Mouse (Mus musculus) MEL (cell line): ENCODE measurements around the gene Fam131c. TPM values are rescaled to one million over a fixed set of nuclear protein-coding genes. Genes with fewer than 3 reads are reported as not detected.

Experiments
- DNase-seq: peaks from one replicate; pipeline ENCODE4 v3.0.0; 2011; ENCODE audit warnings: low read depth, low spot score
- H3K27ac ChIP-seq: 2 replicates; pipeline ENCODE4 v1.5.1; 2012; ENCODE audit warnings: low read depth, mild to moderate bottlenecking, control low read depth, low read length, moderate library complexity; ENCODE audit not compliant: control insufficient read depth
- H3K27me3 ChIP-seq, 2 experiments: fragments of 150-350 bp in 1 of 2; sonication (generic) in 1 of 2; 2 replicates each; pipeline ENCODE4 v1.6.1; 2012; ENCODE audit warnings: low read length in 2 of 2, mild to moderate bottlenecking in 2 of 2, improper control_type of control experiment in 1 of 2, moderate library complexity in 1 of 2; ENCODE audit not compliant: insufficient read depth in 2 of 2, control insufficient read depth in 1 of 2
- H3K36me3 ChIP-seq, 2 experiments: 2 replicates each; pipeline ENCODE4 v1.6.1; 2012 to 2014; ENCODE audit warnings: low read length in 2 of 2, improper control_type of control experiment in 1 of 2, inconsistent platforms in 1 of 2, mild to moderate bottlenecking in 1 of 2; ENCODE audit not compliant: insufficient read depth in 2 of 2, control insufficient read depth in 1 of 2
- H3K4me1 ChIP-seq, 2 experiments: fragments of 150-350 bp in 1 of 2; sonication (generic) in 1 of 2; 2 replicates each; pipeline ENCODE4 v1.6.1; 2012; ENCODE audit warnings: low read length in 2 of 2, improper control_type of control experiment in 1 of 2, mild to moderate bottlenecking in 1 of 2; ENCODE audit not compliant: insufficient read depth in 2 of 2, control insufficient read depth in 1 of 2
- H3K4me3 ChIP-seq, 2 experiments: fragments of 150-350 bp in 1 of 2; sonication (generic) in 1 of 2; 2 replicates each; pipeline ENCODE4 v1.5.1; 2012; ENCODE audit warnings: low read depth in 2 of 2, low read length in 2 of 2, mild to moderate bottlenecking in 2 of 2, moderate library complexity in 2 of 2, control low read depth in 1 of 2, improper control_type of control experiment in 1 of 2; ENCODE audit not compliant: control insufficient read depth in 1 of 2, insufficient read depth in 1 of 2
- H3K79me2 ChIP-seq: 2 replicates; pipeline ENCODE4 v1.6.1; 2012; ENCODE audit warnings: mild to moderate bottlenecking, low read length, moderate library complexity; ENCODE audit not compliant: control insufficient read depth, poor library complexity, insufficient read depth
- H3K9ac ChIP-seq: 2 replicates; pipeline ENCODE4 v1.6.1; 2012; ENCODE audit warnings: low read depth, mild to moderate bottlenecking, control low read depth, low read length, moderate library complexity; ENCODE audit not compliant: control insufficient read depth, poor library complexity, severe bottlenecking
- H3K9me3 ChIP-seq: fragments of 150-350 bp; sonication (generic); replicated peaks from 2 replicates; pipeline ENCODE4 v1.6.1; 2012; ENCODE audit warnings: mild to moderate bottlenecking, low read length, improper control_type of control experiment, moderate library complexity; ENCODE audit not compliant: insufficient read depth
- CTCF ChIP-seq, 3 experiments: IDR thresholded peaks in 2 of 3; conservative IDR thresholded peaks in 1 of 3; 2 replicates each; pipeline ENCODE4 v1.5.1; 2011 to 2012; ENCODE audit warnings: low read length in 3 of 3, low read depth in 2 of 3, mild to moderate bottlenecking in 2 of 3, improper control_type of control experiment in 1 of 3, inconsistent platforms in 1 of 3, mixed read lengths in 1 of 3, moderate library complexity in 1 of 3; ENCODE audit not compliant: control insufficient read depth in 1 of 3, insufficient read depth in 1 of 3, poor library complexity in 1 of 3, severe bottlenecking in 1 of 3
- EP300 ChIP-seq, 2 experiments: IDR thresholded peaks; 2 replicates each; pipeline ENCODE4 v1.6.1; 2011; ENCODE audit warnings: improper control_type of control experiment in 2 of 2, low read length in 2 of 2, low read depth in 1 of 2, mild to moderate bottlenecking in 1 of 2
- ETS1 ChIP-seq: IDR thresholded peaks from 2 replicates; pipeline ENCODE4 v1.6.1; 2012; ENCODE audit warnings: low read depth, mild to moderate bottlenecking, inconsistent platforms, low read length, improper control_type of control experiment, moderate library complexity
- HCFC1 ChIP-seq: IDR thresholded peaks from 2 replicates; pipeline ENCODE4 v1.6.1; 2012; ENCODE audit warnings: low read depth, mild to moderate bottlenecking, inconsistent platforms, low read length, improper control_type of control experiment, moderate library complexity
- JUND ChIP-seq: IDR thresholded peaks from 2 replicates; pipeline ENCODE4 v1.6.1; 2011; ENCODE audit warnings: low read depth, mild to moderate bottlenecking, improper control_type of control experiment, low read length
- KAT2A ChIP-seq: conservative IDR thresholded peaks from 2 replicates; pipeline ENCODE4 v1.6.1; 2012; ENCODE audit warnings: low read depth, low read length, improper control_type of control experiment, inconsistent platforms
- MAFK ChIP-seq: IDR thresholded peaks from 2 replicates; pipeline ENCODE4 v1.6.1; 2011; ENCODE audit warnings: low read depth, mild to moderate bottlenecking, low read length, improper control_type of control experiment, borderline replicate concordance
- MAX ChIP-seq: IDR thresholded peaks from 2 replicates; pipeline ENCODE4 v1.6.1; 2011; ENCODE audit warnings: low read length, improper control_type of control experiment
- MAZ ChIP-seq: IDR thresholded peaks from 2 replicates; pipeline ENCODE4 v1.6.1; 2012; ENCODE audit warnings: low read depth, mild to moderate bottlenecking, inconsistent platforms, low read length, improper control_type of control experiment
- MEF2A ChIP-seq: IDR thresholded peaks from 2 replicates; pipeline ENCODE4 v1.6.1; 2014; ENCODE audit warnings: low read depth, mild to moderate bottlenecking, inconsistent platforms, low read length, improper control_type of control experiment; ENCODE audit not compliant: poor library complexity, insufficient replicate concordance, severe bottlenecking; ENCODE audit errors: extremely low read depth
- NELFE ChIP-seq: IDR thresholded peaks from 2 replicates; pipeline ENCODE4 v1.6.1; 2011; ENCODE audit warnings: low read depth, low read length, improper control_type of control experiment
- POLR2AphosphoS2 ChIP-seq: IDR thresholded peaks from 2 replicates; pipeline ENCODE4 v1.6.1; 2011; ENCODE audit warnings: low read length, improper control_type of control experiment
- POLR2AphosphoS5 ChIP-seq: IDR thresholded peaks from 2 replicates; pipeline ENCODE4 v1.6.1; 2012; ENCODE audit warnings: low read depth, borderline replicate concordance, mild to moderate bottlenecking, inconsistent platforms, low read length, moderate library complexity, mixed read lengths
- SMC3 ChIP-seq: IDR thresholded peaks from 2 replicates; pipeline ENCODE4 v1.6.1; 2011; ENCODE audit warnings: low read depth, low read length, improper control_type of control experiment
- TCF12 ChIP-seq: IDR thresholded peaks from 2 replicates; pipeline ENCODE4 v1.6.1; 2014; ENCODE audit warnings: low read depth, mild to moderate bottlenecking, inconsistent platforms, low read length, improper control_type of control experiment, moderate library complexity
- UBTF ChIP-seq: IDR thresholded peaks from 2 replicates; pipeline ENCODE4 v1.6.1; 2012; ENCODE audit warnings: low read depth, mild to moderate bottlenecking, inconsistent platforms, low read length, improper control_type of control experiment, moderate library complexity, borderline replicate concordance; ENCODE audit not compliant: insufficient read depth
- USF1 ChIP-seq: IDR thresholded peaks from 2 replicates; pipeline ENCODE4 v1.6.1; 2014; ENCODE audit warnings: low read depth, mild to moderate bottlenecking, inconsistent platforms, low read length, improper control_type of control experiment, moderate library complexity
- ZC3H11A ChIP-seq: IDR thresholded peaks from 2 replicates; pipeline ENCODE4 v1.6.1; 2012; ENCODE audit warnings: low read depth, mild to moderate bottlenecking, inconsistent platforms, low read length, improper control_type of control experiment
- ZKSCAN1 ChIP-seq: IDR thresholded peaks from 2 replicates; pipeline ENCODE4 v1.6.1; 2012; ENCODE audit warnings: low read depth, mild to moderate bottlenecking, inconsistent platforms, low read length, improper control_type of control experiment, moderate library complexity
- ZMIZ1 ChIP-seq: IDR thresholded peaks from 2 replicates; pipeline ENCODE4 v1.6.1; 2012; ENCODE audit warnings: low read depth, mild to moderate bottlenecking, inconsistent platforms, low read length, improper control_type of control experiment, moderate library complexity
- ZNF384 ChIP-seq: IDR thresholded peaks from 2 replicates; pipeline ENCODE4 v1.6.1; 2012; ENCODE audit warnings: low read depth, mild to moderate bottlenecking, inconsistent platforms, low read length, improper control_type of control experiment
- polyA plus RNA-seq, 2 experiments: library from polyadenylated mRNA; stranded (reverse) in 1 of 2; unstranded in 1 of 2; fragments of >175 nt in 1 of 2; fragments of >200 nt in 1 of 2; gene quantifications; 2 replicates each; pipeline versions ENCODE4 v1.2.1 to v1.2.4; 2012; ENCODE audit warnings: low replicate concordance in 2 of 2, low read depth in 1 of 2; ENCODE audit not compliant: insufficient read length in 2 of 2, insufficient read depth in 1 of 2, missing spikeins in 1 of 2
- total RNA-seq: library from RNA; depleted of rRNA; stranded (reverse); fragments of 300-350 nt; gene quantifications from 2 replicates; pipeline ENCODE4 v1.2.3, GENCODE M21; 2012

The Fam131c gene
- total and polyA plus RNA-seq, 3 experiments = not detected

GRCm38 (mm10) chr4:141337986-141338385, 30.0 kb upstream of the Fam131c start:
- TF ChIP-seq HCFC1 = no peak
- no peak for TF ChIP-seq ZKSCAN1
- TF ChIP-seq SMC3 = no peak
- no peak for TF ChIP-seq KAT2A
- TF ChIP-seq MEF2A = no peak
- DNase-seq = no peak
- H3K9me3 ChIP-seq = no peaks in the 10 kb centered on the region
- H3K36me3 ChIP-seq = no peaks in the 10 kb centered on the region
- H3K79me2 ChIP-seq = no peaks in the 10 kb centered on the region
- H3K4me1 ChIP-seq = no peaks in the 10 kb centered on the region
- no peak overlapping the region for H3K27ac ChIP-seq
- no peaks in the 10 kb centered on the region for H3K27me3 ChIP-seq
- no peak overlapping the region for H3K4me3 ChIP-seq
- no peak overlapping the region for H3K9ac ChIP-seq

DNA sequence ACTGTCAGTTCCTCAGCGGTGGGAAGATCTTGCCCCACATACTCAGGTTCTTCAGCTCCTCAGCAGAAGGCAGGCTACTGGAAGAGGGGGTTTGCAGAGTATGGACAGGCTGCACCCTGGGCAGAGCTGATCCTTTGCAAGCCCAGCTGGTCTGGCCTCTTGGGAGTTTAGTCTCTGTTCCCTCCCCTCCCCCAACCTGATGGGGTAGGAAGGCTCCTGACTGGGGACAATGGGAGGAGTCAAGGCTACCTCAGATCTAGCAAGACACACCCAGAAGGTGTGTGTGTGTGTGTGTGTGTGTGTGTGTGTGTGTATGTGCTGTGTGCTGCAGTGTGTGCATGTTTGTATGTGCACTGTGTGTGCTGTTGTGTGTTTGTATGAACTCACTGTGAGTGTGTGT, 29.2 kb upstream of the Fam131c start:
- Histone ChIP-seq H3K27me3 (no peaks in the 10 kb centered on the region), H3K27ac (no peak overlapping the region), H3K9ac (no peak overlapping the region), H3K4me3 (no peak overlapping the region), H3K9me3 (no peaks in the 10 kb centered on the region), H3K79me2 (no peaks in the 10 kb centered on the region), H3K36me3 (no peaks in the 10 kb centered on the region), H3K4me1 (no peaks in the 10 kb centered on the region)
- DNase-seq = no peak
- no peak for TF ChIP-seq MAFK
- TF ChIP-seq POLR2AphosphoS2 = no peak
- TF ChIP-seq HCFC1 = no peak
- TF ChIP-seq MAZ = no peak
- no peak for TF ChIP-seq USF1
- no peak for TF ChIP-seq JUND
- no peak for TF ChIP-seq NELFE
- TF ChIP-seq MEF2A = no peak
- TF ChIP-seq UBTF = no peak
- TF ChIP-seq MAX = no peak
- TF ChIP-seq ZC3H11A = no peak
- no peak for TF ChIP-seq KAT2A
- TF ChIP-seq ZNF384 = no peak
- no peak for TF ChIP-seq ZMIZ1
- no peak for TF ChIP-seq TCF12
- TF ChIP-seq POLR2AphosphoS5 = no peak
- no peak for TF ChIP-seq ETS1
- TF ChIP-seq CTCF (IDR thresholded peaks at IDR 0.05 in 2 of 3, conservative IDR thresholded peaks at IDR 0.05 in 1 of 3; ENCODE audit: control insufficient read depth in 1 of 3, insufficient read depth in 1 of 3, low read depth in 2 of 3, low read length in 3 of 3, poor library complexity in 1 of 3, severe bottlenecking in 1 of 3) = no peak
- TF ChIP-seq EP300 (IDR thresholded peaks at IDR 0.05; ENCODE audit: low read depth in 1 of 2, low read length in 2 of 2) = no peak
